Mouse (Mus musculus) liver, adult (tissue): ENCODE measurements around the gene Pvalb.

Source experiments
- GATA4 ChIP-seq: IDR thresholded peaks from 2 replicates; pipeline ENCODE4 v1.6.1; 2014; ENCODE audit warnings: mild to moderate bottlenecking, low read length; ENCODE audit not compliant: insufficient replicate concordance

The Pvalb gene

DNA sequence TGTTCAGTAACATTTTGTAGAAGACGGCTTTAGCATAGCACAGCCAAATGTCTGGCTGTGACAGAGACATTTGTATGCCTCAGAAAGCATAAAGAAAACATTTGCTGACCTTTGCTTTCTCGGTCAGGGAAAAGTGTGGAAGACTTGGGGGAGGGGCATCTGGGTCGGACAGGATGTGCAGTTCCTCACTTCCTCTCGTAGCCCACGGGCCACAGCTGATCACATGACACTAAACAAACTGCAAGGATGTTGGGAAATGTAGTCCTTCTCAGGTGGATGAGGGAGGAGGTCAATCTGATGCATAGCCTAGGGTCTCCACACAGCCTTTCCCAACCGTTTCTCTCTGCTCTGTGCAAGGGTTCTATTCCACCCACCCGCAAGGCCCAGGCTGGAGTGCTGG lies 57.6 kb downstream of the Pvalb start:
- no peak for TF ChIP-seq GATA4
